Mouse (Mus musculus): Measurements from ENCODE around the gene Tipin. TPM values are rescaled to one million over a fixed set of nuclear protein-coding genes. Genes with fewer than 3 reads are reported as not detected.

Tipin gene
- total RNA-seq, 2 experiments from 2014 or later = 63.4 to 88.6 TPM

GRCm38 (mm10) chr9:64340351-64341253 lies 59.2 kb downstream of the Tipin start:
- ATAC-seq (replicated peaks; ENCODE audit: low FRiP score, poor library complexity, severe bottlenecking) = peak; percentile 85

- peak; percentile 82; the same call in 1 of the 2 replicates for ATAC-seq (replicated peaks; ENCODE audit: low FRiP score, poor library complexity, severe bottlenecking)
Measured at GRCm38 (mm10) chr9:64341254-64341566, 59.8 kb downstream of the Tipin start, which contains the start of gene Dis3l. Gene Dis3l, minus strand, starts transcription at chr9:64341288.

GRCm38 (mm10) chr9:64341671-64342070 lies 60.3 kb downstream of the Tipin start:
- no peak for ATAC-seq (replicated peaks; ENCODE audit: low FRiP score, poor library complexity, severe bottlenecking)

- no peak for ATAC-seq (replicated peaks; ENCODE audit: low FRiP score, poor library complexity, severe bottlenecking)
Measured at GRCm38 (mm10) chr9:64343656-64344055, 62.3 kb downstream of the Tipin start.

- no peak for ATAC-seq (replicated peaks; ENCODE audit: low FRiP score, poor library complexity, severe bottlenecking)
Measured at GRCm38 (mm10) chr9:64345931-64346330, 64.5 kb downstream of the Tipin start.

- no peak for ATAC-seq (replicated peaks; ENCODE audit: low FRiP score, poor library complexity, severe bottlenecking)
Measured at GRCm38 (mm10) chr9:64347377-64347776, 66.0 kb downstream of the Tipin start.

GRCm38 (mm10) chr9:64349490-64349889 lies 68.1 kb downstream of the Tipin start:
- no peak for ATAC-seq (replicated peaks; ENCODE audit: low FRiP score, poor library complexity, severe bottlenecking)

GRCm38 (mm10) chr9:64351191-64351590 lies 69.8 kb downstream of the Tipin start:
- ATAC-seq (replicated peaks; ENCODE audit: low FRiP score, poor library complexity, severe bottlenecking) = peak; percentile 57; the same call in 1 of the 2 replicates

Other genes with a start within 250 kb of the Tipin start
- gene Lctl, start 164.4 kb upstream of the Tipin start, total RNA-seq (2015; ENCODE audit: low replicate concordance) = not detected in 2 replicates
- not detected in 2 replicates for gene Lctl, start 164.4 kb upstream of the Tipin start, total RNA-seq (2017; ENCODE audit: low replicate concordance)
- 17.3 and 19.6 TPM in 2 replicates for gene Zwilch, start 108.5 kb upstream of the Tipin start, total RNA-seq (2015; ENCODE audit: low replicate concordance)
- gene Zwilch, start 108.5 kb upstream of the Tipin start, total RNA-seq (2017; ENCODE audit: low replicate concordance) = 41.9 and 48.5 TPM in 2 replicates
- gene Rpl4, start 108.2 kb upstream of the Tipin start, total RNA-seq (2015; ENCODE audit: low replicate concordance) = 751 and 812 TPM in 2 replicates
- 573 and 578 TPM in 2 replicates for gene Rpl4, start 108.2 kb upstream of the Tipin start, total RNA-seq (2017; ENCODE audit: low replicate concordance)
- gene Snapc5, start 102.3 kb upstream of the Tipin start, total RNA-seq (2015; ENCODE audit: low replicate concordance) = 4.0 and 5.9 TPM in 2 replicates
- gene Snapc5, start 102.3 kb upstream of the Tipin start, total RNA-seq (2017; ENCODE audit: low replicate concordance) = 5.5 and 17.8 TPM in 2 replicates
- not detected in 2 replicates for gene Uchl4, start 46.4 kb upstream of the Tipin start, total RNA-seq (2015; ENCODE audit: low replicate concordance)
- 0.26 TPM in 1 of 2 replicates, not detected in the other for gene Uchl4, start 46.4 kb upstream of the Tipin start, total RNA-seq (2017; ENCODE audit: low replicate concordance)
- gene Map2k1, start 27.9 kb upstream of the Tipin start, total RNA-seq (2015; ENCODE audit: low replicate concordance) = 12.5 and 15.7 TPM in 2 replicates
- 9.9 and 18.9 TPM in 2 replicates for gene Map2k1, start 27.9 kb upstream of the Tipin start, total RNA-seq (2017; ENCODE audit: low replicate concordance)
- gene Dis3l, start 59.7 kb downstream of the Tipin start, total RNA-seq (2015; ENCODE audit: low replicate concordance) = 2.9 and 4.8 TPM in 2 replicates
- 4.9 and 10.8 TPM in 2 replicates for gene Dis3l, start 59.7 kb downstream of the Tipin start, total RNA-seq (2017; ENCODE audit: low replicate concordance)
- gene Megf11, start 104.0 kb downstream of the Tipin start, total RNA-seq (2015; ENCODE audit: low replicate concordance) = 0.21 TPM in 1 of 2 replicates, not detected in the other
- gene Megf11, start 104.0 kb downstream of the Tipin start, total RNA-seq (2017; ENCODE audit: low replicate concordance) = 0.28 TPM in 1 of 2 replicates, not detected in the other